Mouse (Mus musculus) embryonic fibroblast, embryonic 13.5 days (primary cell): ENCODE results near the gene Ttll1. TPM values are rescaled to one million over a fixed set of nuclear protein-coding genes. Genes with fewer than 3 reads are reported as not detected.
A peak's percentile ranks its signal among the peaks of the same experiment; 100 is the strongest.

Source experiments
- H3K27ac ChIP-seq: 2 replicates; pipeline ENCODE4 v1.5.1; 2012; ENCODE audit warnings: low read length, control low read depth, inconsistent platforms; ENCODE audit not compliant: insufficient read depth
- H3K4me1 ChIP-seq: 2 replicates; pipeline ENCODE4 v1.6.1; 2011; ENCODE audit warnings: low read length; ENCODE audit not compliant: control insufficient read depth, insufficient read depth
- H3K4me3 ChIP-seq: 2 replicates; pipeline ENCODE4 v1.5.1; 2011; ENCODE audit warnings: mild to moderate bottlenecking, control low read depth, low read length; ENCODE audit not compliant: insufficient read depth
- CTCF ChIP-seq: IDR thresholded peaks from 2 replicates; pipeline ENCODE4 v1.5.1; 2011; ENCODE audit warnings: mild to moderate bottlenecking, control low read depth, low read length, moderate library complexity, borderline replicate concordance; ENCODE audit not compliant: insufficient read depth
- POLR2A ChIP-seq: IDR thresholded peaks from 2 replicates; pipeline ENCODE4 v1.6.1; 2011; ENCODE audit warnings: low read depth, mild to moderate bottlenecking, control low read depth, low read length, moderate library complexity
- polyA plus RNA-seq: library from polyadenylated mRNA; stranded (reverse); fragments of >200 nt; gene quantifications from 2 replicates; pipeline ENCODE4 v1.2.4, GENCODE M21; 2011; ENCODE audit warnings: low read depth; ENCODE audit not compliant: missing spikeins, insufficient read length

Ttll1 gene
- polyA plus RNA-seq, 1 experiment: 12.3 TPM

DNA sequence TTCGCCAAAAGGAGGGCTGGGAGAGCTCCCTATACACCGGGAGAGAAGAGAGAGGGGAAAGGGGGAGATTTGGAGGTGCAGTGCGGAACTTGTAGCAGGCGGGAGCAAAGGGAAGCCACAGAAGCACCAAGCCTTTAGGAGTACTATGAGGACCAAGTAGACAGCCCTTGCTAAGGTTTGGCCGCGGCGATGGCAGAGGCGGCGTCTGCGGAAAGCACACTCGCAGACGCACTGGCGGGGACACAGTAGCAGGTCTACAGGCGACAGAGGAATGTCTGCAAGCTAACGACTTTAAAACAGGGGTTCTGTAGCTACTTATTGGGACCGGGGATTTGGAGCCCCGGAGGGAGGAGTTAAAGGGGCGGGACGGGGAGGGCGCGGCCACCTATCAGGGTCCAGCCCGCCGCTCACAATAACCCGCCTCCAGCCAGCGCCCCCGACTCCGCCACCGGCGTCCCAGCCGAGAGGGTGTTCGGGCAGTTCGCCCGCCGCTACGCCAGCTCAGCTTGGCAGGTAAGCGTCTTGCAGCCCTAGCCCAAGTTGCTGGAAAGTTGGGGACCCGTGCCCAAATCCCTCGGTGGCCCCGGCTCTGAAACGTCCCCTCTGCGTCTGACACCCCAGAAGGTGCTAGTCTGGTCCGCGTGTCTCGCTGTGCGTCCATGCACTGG lies 15.9 kb upstream of the Ttll1 start, which contains the start of gene Bik:
TSS of gene Bik (plus strand) at position 439 of the 668 bp plus-strand sequence.
- H3K4me3 ChIP-seq: peak within 1 kb of the TSS; percentile 51
- TF ChIP-seq CTCF (no peak), POLR2A (no peak)
- no peak within 1 kb of the TSS for H3K27ac ChIP-seq
- H3K4me1 ChIP-seq: 0 out of 2 replicates have a peak, but pooled peaks cover 2% of the 10 kb centered on the region

DNA sequence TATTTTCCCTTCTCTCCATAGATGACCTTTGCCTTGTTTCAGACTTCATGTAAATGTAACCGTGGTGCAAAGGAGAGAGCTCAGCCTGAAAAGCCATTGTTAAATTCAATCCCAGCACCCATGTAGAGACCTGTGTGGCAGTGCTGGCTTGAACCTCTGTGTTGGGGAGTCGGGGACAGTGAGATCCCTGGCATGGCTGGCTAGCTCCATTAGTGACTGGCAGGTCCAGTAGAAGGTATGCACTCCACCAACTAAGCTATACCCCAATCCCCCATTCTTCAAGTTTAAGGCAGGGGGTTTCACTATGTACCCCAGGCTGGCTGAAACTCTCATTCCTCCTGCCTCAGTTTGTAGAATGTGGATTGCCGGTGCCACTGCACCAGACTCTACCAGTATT lies 13.6 kb upstream of the Ttll1 start:
- no peak overlapping the region for H3K27ac ChIP-seq
- H3K4me3 ChIP-seq: no peak overlapping the region
- TF ChIP-seq POLR2A (no peak), CTCF (no peak)
- 0 out of 2 replicates have a peak, but pooled peaks cover 2% of the 10 kb centered on the region for H3K4me1 ChIP-seq

DNA sequence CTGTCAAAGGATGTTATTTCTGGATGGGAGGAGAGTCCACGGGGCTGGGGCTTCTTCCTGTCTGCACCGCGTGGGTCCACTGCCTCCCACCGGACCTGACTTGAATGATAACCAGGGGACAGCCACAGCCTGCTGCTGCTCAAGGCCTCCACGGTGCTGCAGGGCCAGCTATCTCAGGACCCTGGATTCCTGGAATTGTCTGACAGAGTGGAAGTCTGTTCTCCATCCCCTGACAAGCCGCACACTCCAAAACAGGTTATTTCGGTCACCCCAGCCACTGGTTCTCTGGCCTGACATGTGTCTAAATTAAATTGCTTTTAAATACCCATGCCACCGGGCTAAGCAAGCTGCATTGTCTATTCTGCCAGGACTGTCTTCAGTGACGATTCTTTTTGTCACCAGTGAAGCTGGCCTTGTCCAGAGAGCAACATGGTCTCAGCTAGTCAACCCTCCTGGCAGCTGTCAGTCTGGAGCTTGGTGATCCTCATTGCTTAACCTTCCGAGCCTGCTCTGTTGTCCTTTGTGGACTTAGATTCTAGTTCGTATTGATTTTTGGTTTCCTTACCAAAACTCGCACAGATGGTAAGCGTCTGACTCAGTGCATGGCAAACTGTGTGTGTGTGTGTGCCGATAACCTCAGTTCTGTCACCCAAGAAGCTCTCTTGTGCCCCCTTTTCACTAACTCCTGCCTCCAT lies 13.1 kb upstream of the Ttll1 start:
- no peak for TF ChIP-seq POLR2A
- no peak for TF ChIP-seq CTCF
- Histone ChIP-seq H3K4me1 (0 out of 2 replicates have a peak, but pooled peaks cover 2% of the 10 kb centered on the region), H3K4me3 (no peak overlapping the region), H3K27ac (no peak overlapping the region)

DNA sequence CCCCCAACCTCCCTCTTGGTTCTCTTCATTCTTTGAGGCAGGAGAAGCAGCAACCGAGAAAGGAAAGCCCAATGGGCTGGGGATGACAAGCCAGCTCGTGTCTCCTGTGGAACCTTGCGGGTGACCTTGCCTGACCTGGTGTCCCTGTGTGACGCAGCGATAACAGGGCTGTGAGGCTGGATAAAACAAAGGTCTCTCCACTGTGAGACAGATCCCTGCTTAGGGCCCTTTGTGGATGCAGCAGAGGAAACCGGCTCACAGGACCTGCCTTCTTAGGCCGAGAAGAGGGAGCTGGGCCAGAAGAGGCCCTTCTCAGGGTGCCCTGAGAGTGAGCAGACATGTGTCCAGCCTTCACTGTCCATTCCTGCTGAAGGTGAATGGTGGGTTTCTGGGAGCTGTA lies 12.5 kb upstream of the Ttll1 start:
- 0 out of 2 replicates have a peak, but pooled peaks cover 2% of the 10 kb centered on the region for H3K4me1 ChIP-seq

DNA sequence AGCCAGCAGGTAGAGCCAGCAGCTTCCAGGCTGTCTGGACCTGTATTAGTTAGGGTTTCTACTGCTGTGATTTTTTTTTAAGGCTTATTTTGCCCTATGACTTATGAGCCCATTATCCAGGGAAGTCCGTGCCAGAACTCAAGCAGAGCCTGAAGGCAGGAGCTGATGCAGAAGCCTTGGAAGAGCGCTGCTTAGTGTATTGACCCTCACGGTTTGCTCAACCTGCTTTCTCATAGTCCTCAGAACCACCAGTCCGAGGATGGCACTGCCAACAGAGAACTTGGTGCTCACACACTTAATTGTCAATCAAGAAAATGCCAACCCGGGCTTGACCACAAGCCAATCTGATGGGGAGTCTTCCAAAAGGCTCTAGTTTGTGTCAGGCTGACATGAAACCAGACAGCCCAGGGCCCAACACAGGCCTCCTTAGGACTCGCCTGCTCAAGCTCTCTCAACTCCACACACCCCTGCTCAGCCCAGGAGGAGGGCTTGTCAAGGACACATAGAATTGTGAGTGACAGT lies 10.2 kb upstream of the Ttll1 start:
- no peak overlapping the region for H3K4me3 ChIP-seq
- TF ChIP-seq POLR2A (no peak), CTCF (no peak)
- no peaks in the 10 kb centered on the region for H3K4me1 ChIP-seq
- H3K27ac ChIP-seq: no peak overlapping the region

More for the DNA sequence above, 12.5 kb upstream of the Ttll1 start:
- TF ChIP-seq CTCF (no peak), POLR2A (no peak)
- H3K4me3 ChIP-seq: no peak overlapping the region
- H3K27ac ChIP-seq: no peak overlapping the region

DNA sequence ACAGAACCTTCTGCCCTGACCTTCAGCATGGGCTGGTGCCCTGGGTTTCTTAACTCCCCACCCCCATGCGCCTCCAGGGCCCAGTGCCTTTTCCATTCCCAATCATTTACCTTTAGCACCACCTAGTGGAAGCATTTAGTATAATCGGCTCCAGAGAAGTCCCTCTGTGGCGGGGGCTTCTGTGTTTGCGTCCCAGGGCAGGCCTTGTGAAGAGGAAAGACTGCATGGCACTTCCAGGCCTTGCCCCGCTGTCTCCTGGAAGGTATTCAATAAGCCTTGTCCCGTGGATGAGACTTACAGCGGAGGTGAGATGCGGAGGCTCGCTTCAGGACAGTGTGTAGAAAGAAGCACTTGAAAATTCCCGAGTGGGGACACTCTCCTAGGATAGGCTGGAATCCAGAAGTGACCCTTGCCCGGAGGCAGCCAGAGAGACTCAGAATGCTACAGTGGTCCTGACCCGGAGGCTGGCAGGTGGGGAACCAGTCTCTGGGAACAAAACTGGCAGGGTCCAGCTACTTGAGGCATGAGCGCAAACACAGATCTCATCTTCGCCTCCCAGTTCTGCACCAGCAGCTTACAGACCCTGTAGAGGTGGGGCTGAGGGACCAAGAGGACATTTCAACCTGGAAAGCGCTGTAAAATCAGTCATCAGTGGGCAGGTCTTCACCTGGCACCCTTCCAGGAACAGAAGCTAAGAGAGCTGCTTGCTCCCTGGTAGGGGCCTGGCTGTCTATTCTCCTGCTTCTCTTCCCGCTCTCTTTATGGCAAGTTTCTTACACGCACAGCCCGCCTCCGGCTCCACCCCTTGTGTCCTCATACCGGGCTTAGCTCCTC lies 7.7 kb upstream of the Ttll1 start:
- Histone ChIP-seq H3K4me3 (no peak overlapping the region), H3K27ac (no peak overlapping the region), H3K4me1 (no peaks in the 10 kb centered on the region)
- TF ChIP-seq CTCF (0 out of 2 replicates have a peak, but pooled peaks have one; percentile 9), POLR2A (no peak)

DNA sequence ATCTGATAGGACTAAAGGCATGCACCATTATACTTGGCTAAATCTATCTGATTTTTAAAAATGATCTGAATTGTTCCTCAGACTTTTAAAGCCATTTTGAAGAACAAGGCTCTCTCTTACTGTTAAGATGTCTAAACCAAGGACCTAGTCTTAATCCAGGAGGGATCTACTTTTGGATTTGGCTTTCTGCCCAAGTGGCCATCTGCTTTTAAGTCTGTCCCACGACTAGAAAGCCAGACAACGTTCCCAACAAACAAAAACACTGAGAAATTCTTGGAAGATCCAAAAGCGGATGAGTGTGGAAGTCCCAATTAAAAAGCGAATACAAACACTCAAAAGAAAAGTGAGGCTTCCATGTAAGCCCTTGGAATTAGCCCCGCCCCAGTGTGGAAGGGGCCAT lies 4.3 kb upstream of the Ttll1 start:
- TF ChIP-seq POLR2A (no peak), CTCF (no peak)
- no peak overlapping the region for H3K27ac ChIP-seq
- H3K4me1 ChIP-seq: no peaks in the 10 kb centered on the region
- no peak overlapping the region for H3K4me3 ChIP-seq

DNA sequence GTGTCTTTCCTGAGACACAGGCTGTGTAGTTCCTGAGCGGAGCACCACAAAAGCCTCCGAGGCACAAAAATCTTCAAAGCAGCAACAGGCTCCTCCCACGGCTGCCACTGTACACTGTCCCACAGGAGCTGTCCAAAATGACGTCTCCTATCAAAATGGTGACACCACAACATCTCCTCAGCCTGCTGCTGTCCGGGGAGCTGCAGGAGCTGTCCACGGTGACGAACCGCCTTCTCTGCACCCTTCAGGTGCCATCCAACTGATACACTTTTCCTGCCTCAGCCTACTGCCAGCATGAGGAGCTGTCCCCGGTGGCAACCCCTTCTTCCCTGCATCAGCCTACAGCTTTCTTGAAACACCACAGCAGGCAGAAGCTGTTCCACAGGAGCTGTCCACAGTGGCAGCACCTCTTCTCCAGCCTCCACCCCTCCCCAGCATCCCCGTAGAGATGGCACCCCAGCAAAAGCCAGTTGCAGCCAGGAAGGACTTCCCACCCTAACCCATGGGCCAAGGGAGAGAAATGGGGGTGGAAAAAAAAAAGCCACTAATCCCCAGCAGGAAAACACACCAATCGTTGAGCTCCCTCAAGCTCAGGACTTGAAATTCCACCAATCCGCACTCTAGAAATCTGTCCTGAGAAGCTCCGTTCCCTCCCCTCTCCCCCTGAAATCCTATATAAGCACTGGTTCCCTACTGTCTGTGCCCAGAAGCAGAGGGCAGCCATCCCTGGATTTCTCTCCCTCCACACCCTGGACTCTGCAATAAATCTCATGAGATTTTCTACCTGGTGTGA lies 2.0 kb upstream of the Ttll1 start:
- no peak overlapping the region for H3K4me3 ChIP-seq
- H3K4me1 ChIP-seq: no peaks in the 10 kb centered on the region
- no peak overlapping the region for H3K27ac ChIP-seq
- no peak for TF ChIP-seq POLR2A
- TF ChIP-seq CTCF: no peak
